Mouse (Mus musculus) intestine, postnatal 0 days (tissue): Measurements from ENCODE around the gene Rtp2. TPM values are rescaled to one million over a fixed set of nuclear protein-coding genes. Genes with fewer than 3 reads are reported as not detected.
"Not testable (repeated sequence)": the region's sequence is repeated elsewhere in the genome, so short reads cannot be mapped to it uniquely, and the experiment has no call there.

Experiments
- ATAC-seq: fragments of 200-750 bp; cut with Nextera tagmentation; 2 replicates; pipeline ENCODE4 v1.8.0; 2017; ENCODE audit warnings: mild to moderate bottlenecking, moderate TSS enrichment, moderate library complexity
- H3K27ac ChIP-seq: fragments of 300-500 bp; sonication (generic); 2 replicates; pipeline ENCODE4 v1.5.1; 2014; ENCODE audit warnings: mild to moderate bottlenecking, low read depth, low read length, moderate library complexity
- H3K27me3 ChIP-seq: fragments of 300-500 bp; sonication (generic); replicated peaks from 2 replicates; pipeline ENCODE4 v1.6.1; 2014; ENCODE audit warnings: low read length, mixed read lengths; ENCODE audit not compliant: control insufficient read depth, insufficient read depth
- H3K36me3 ChIP-seq: fragments of 300-500 bp; sonication (generic); 2 replicates; pipeline ENCODE4 v1.6.1; 2014; ENCODE audit warnings: mild to moderate bottlenecking, moderate library complexity; ENCODE audit not compliant: control insufficient read depth, insufficient read depth
- H3K4me1 ChIP-seq: fragments of 300-500 bp; sonication (generic); replicated peaks from 2 replicates; pipeline ENCODE4 v1.6.1; 2014; ENCODE audit warnings: antibody characterized with exemption, low read length, mixed read lengths; ENCODE audit not compliant: control insufficient read depth, insufficient read depth
- H3K4me2 ChIP-seq: fragments of 300-500 bp; sonication (generic); replicated peaks from 2 replicates; pipeline ENCODE4 v1.6.1; 2014; ENCODE audit warnings: low read depth, mild to moderate bottlenecking, moderate library complexity
- H3K4me3 ChIP-seq: fragments of 300-500 bp; sonication (generic); 2 replicates; pipeline ENCODE4 v1.5.1; 2014; ENCODE audit warnings: low read depth, low read length
- H3K9ac ChIP-seq: fragments of 300-500 bp; sonication (generic); 2 replicates; pipeline ENCODE4 v1.6.1; 2014; ENCODE audit warnings: mild to moderate bottlenecking, low read depth, low read length
- H3K9me3 ChIP-seq: fragments of 300-500 bp; sonication (generic); 2 replicates; pipeline ENCODE4 v1.6.1; 2016; ENCODE audit warnings: mixed run types; ENCODE audit not compliant: control insufficient read depth
- CTCF ChIP-seq: sonication (generic); IDR thresholded peaks from 2 replicates; pipeline ENCODE4 v1.5.1; 2016; ENCODE audit warnings: low read depth, mild to moderate bottlenecking, control low read depth, antibody characterized with exemption, moderate library complexity
- WGBS: fragments of 180-500 bp; shearing (Covaris S2); extraction: QIAGEN DNeasy Blood & Tissue Kit; methylation state at CpG from one replicate; pipeline ENCODE4 v1.1.7; 2014; 5-methylcytosine and 5-hydroxymethylcytosine counted together
- polyA plus RNA-seq: library from polyadenylated mRNA; unstranded; fragments of >200 nt; fragmentation: Nextera tagmentation; extraction: Ambion mirVana; gene quantifications from 2 replicates; pipeline ENCODE4 v1.2.1, GENCODE M21; 2015

Rtp2 gene
- polyA plus RNA-seq, 1 experiment from 2014 or later = not detected

DNA sequence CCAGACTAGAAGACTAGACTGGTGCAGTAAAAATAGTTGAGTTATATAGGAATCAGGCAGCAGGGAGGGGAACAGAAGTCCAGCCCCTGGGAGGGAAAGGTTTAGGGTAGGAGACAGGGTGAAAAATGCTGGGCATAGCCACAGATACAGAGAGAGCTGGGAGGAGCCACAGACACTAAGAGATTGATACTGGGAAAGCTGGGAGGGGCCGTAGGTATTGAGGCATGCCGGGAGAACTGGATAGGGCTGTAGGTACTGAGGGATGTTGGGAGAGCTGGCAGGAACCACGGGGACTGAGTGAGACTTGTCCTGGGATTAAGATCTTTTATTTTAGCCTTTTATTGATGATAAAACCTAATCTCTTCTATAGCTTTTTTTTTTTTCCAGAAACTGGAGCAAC, 18.8 kb downstream of the Rtp2 start:
- no peak overlapping the region for H3K9ac ChIP-seq
- WGBS = 41% methylated on average over 3 of the region's 3 CpGs
- H3K9me3 ChIP-seq = no peaks in the 10 kb centered on the region
- no peaks in the 10 kb centered on the region for H3K27me3 ChIP-seq
- TF ChIP-seq CTCF = no peak
- no peak overlapping the region for H3K27ac ChIP-seq
- no peak overlapping the region for H3K4me3 ChIP-seq
- no peak for ATAC-seq
- no peak overlapping the region for H3K4me2 ChIP-seq
- no peaks in the 10 kb centered on the region for H3K4me1 ChIP-seq
- H3K36me3 ChIP-seq = no peaks in the 10 kb centered on the region

GRCm38 (mm10) chr16:23912741-23913140, 19.5 kb downstream of the Rtp2 start:
- Histone ChIP-seq H3K36me3 (no peaks in the 10 kb centered on the region), H3K27ac (no peak overlapping the region), H3K4me2 (no peak overlapping the region), H3K9me3 (no peaks in the 10 kb centered on the region), H3K9ac (no peak overlapping the region), H3K4me1 (no peaks in the 10 kb centered on the region), H3K27me3 (no peaks in the 10 kb centered on the region), H3K4me3 (no peak overlapping the region)
- WGBS = 57% methylated on average over 13 of the region's 13 CpGs
- TF ChIP-seq CTCF = no peak
- ATAC-seq = no peak

- H3K27ac ChIP-seq, H3K4me2 ChIP-seq, H3K27me3 ChIP-seq, H3K9me3 ChIP-seq, ATAC-seq, H3K36me3 ChIP-seq, H3K4me3 ChIP-seq, H3K4me1 ChIP-seq, H3K9ac ChIP-seq: not testable (repeated sequence)
- WGBS = 92% methylated on average over 3 of the region's 3 CpGs
Observed at GRCm38 (mm10) chr16:23909015-23909354, 23.2 kb downstream of the Rtp2 start.

DNA sequence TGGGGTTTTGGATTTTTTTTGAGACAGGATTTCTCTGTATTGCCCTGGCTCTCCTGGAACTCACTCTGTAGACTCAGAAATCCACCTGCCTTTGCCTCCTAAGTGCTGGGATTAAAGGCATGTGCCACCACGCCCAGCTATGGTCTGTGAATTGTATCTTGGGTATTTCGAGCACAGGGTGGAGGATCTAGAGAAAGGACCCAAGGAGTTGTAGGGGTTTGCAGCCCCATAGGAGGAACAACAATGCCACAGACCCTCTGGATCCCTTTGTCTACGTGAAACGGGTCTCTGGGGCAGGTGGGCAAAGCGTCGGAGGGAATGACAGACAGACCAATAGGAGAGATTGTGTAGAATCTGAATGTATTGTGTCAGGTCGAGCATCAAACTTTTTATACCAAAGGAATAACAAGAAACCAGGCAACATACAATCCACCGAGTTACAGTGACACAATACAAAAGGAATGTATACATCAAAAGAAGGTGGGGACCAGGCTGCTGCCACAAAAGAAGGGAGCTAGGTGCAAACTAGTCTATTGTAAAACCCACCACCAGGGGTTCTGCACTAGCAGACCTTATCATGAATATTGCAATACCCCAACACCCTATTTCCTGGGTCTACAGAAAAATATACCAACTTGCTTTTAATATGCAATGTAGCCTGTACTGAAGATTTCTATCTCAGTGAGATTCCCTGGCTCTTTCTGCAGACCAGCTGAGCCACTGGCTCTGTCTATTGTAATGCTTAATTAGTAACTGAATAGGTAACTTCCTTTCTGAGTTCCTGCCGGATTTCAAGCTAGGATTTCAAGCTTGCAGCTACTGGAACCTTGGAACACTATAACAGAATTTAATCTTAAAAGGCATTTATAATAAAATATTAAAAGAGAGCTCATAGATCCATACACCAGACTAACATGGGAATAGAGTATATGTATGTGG, 23.8 kb downstream of the Rtp2 start:
- not testable (repeated sequence) for H3K9ac ChIP-seq, H3K27ac ChIP-seq, H3K9me3 ChIP-seq, H3K4me1 ChIP-seq, H3K27me3 ChIP-seq, H3K36me3 ChIP-seq, H3K4me2 ChIP-seq, ATAC-seq, H3K4me3 ChIP-seq
- 86% methylated on average over 9 of the region's 9 CpGs for WGBS

DNA sequence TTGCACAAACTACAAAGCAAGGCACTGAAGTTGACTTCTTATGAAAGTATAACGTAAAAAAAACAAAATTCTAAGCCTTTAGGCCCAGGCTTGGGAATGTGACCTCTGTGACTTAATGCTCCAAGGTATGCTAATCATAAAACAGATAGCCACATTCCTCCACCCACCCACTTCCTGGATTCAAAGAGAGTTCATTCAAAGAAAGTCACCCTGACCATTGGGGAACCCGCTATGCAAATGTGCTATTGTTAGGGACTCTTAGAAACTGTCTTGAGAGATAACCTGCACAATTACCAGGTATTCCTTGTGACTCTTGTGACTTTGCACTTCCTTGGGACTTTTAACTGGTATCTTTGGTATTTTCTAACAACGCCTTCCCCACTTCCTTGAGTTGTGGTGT, 25.6 kb downstream of the Rtp2 start:
- not testable (repeated sequence) for H3K36me3 ChIP-seq, H3K9me3 ChIP-seq, H3K27ac ChIP-seq, ATAC-seq, H3K4me2 ChIP-seq, H3K27me3 ChIP-seq, H3K4me1 ChIP-seq, H3K4me3 ChIP-seq, H3K9ac ChIP-seq
- WGBS = 85% methylated on average over 3 of the region's 3 CpGs

GRCm38 (mm10) chr16:23901411-23901810, 30.8 kb downstream of the Rtp2 start:
- H3K4me2 ChIP-seq = no peak overlapping the region
- H3K9ac ChIP-seq = no peak overlapping the region
- no peaks in the 10 kb centered on the region for H3K9me3 ChIP-seq
- no peak overlapping the region for H3K4me3 ChIP-seq
- no peak for ATAC-seq
- WGBS = 92% methylated on average over 7 of the region's 7 CpGs
- no peak for TF ChIP-seq CTCF
- H3K27me3 ChIP-seq = no peaks in the 10 kb centered on the region; the same call in none of the 2 replicates
- no peak overlapping the region for H3K27ac ChIP-seq
- no peaks in the 10 kb centered on the region for H3K36me3 ChIP-seq
- no peaks in the 10 kb centered on the region for H3K4me1 ChIP-seq

GRCm38 (mm10) chr16:23900061-23900460, 32.1 kb downstream of the Rtp2 start:
- no peak for ATAC-seq
- Histone ChIP-seq H3K27me3 (no peaks in the 10 kb centered on the region; the same call in none of the 2 replicates), H3K4me3 (no peak overlapping the region), H3K9ac (no peak overlapping the region), H3K9me3 (no peaks in the 10 kb centered on the region), H3K4me2 (no peak overlapping the region), H3K4me1 (no peaks in the 10 kb centered on the region), H3K27ac (no peak overlapping the region), H3K36me3 (no peaks in the 10 kb centered on the region)
- no peak for TF ChIP-seq CTCF
- 82% methylated on average over 4 of the region's 4 CpGs for WGBS
